Mouse (Mus musculus): ENCODE measurements at regions not wholly inside any gene's neighbourhood (a gene's known extent, or its start where the extent isn't known, plus 50 kb on each side); places are given as distances from the start of the nearest gene placed in this dataset.

DNA sequence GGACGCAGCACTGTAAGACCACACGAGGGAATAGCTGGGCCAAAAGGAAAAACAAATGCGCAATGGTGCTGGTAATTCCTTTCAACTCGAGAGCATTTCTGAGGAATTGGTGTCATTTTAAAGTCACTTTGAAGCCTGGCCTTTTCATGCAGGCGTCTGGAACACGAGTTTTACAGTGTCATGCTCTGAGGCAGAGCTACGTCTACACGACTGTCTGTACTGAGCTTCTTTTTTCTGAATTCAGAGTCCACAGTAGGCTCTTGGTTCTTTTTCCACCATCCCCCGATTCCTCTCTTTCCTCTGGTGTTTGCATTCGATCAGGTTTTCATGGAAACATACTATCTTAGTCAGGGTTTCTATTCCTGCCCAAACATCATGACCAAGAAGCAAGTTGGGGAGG is 83.2 kb downstream of the Uchl5 start:
- no peaks in the 10 kb centered on the region for H3K36me3 ChIP-seq (ENCODE audit: control insufficient read depth, insufficient read depth, low read length)
- no peaks in the 10 kb centered on the region for H3K27me3 ChIP-seq (ENCODE audit: control insufficient read depth, insufficient read depth, low read length)
- no peak for TF ChIP-seq POLR2A (IDR thresholded peaks at IDR 0.05; ENCODE audit: control insufficient read depth, extremely low read depth, insufficient read depth, low read length, poor library complexity)
- TF ChIP-seq CTCF (IDR thresholded peaks at IDR 0.05; ENCODE audit: borderline replicate concordance, control insufficient read depth, extremely low read depth, insufficient read depth, low read length, poor library complexity): no peak
- no peak overlapping the region for H3K27ac ChIP-seq (ENCODE audit: control insufficient read depth, insufficient read depth, low read length)
- WGBS: 93% methylated on average over 10 of the region's 10 CpGs
- H3K4me1 ChIP-seq (replicated peaks; ENCODE audit: control insufficient read depth, insufficient read depth, low read length): no peaks in the 10 kb centered on the region
- H3K4me3 ChIP-seq (ENCODE audit: control insufficient read depth, insufficient read depth, low read length): no peak overlapping the region
- no peak for DNase-seq

DNA sequence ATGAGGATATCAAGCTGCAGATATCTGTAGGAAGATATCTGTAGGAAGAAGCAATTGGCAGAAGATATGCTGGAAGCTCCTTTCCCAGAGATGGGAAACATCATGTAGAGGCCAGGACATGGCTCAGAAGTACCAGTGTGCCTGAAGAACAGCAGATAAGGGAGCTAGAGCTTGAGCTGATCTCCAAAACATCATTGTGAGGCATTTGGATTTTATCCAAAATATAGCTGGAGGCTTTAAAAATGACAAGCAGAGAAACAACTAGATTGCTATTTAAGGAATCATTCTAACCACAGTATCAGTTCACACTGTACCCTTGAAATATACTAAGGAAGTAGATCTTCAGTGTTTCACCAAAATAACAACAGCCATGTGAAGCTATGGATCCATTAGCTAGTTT is 81.5 kb downstream of the Uchl5 start:
- TF ChIP-seq CTCF (IDR thresholded peaks at IDR 0.05; ENCODE audit: borderline replicate concordance, control insufficient read depth, extremely low read depth, insufficient read depth, low read length, poor library complexity): no peak
- TF ChIP-seq POLR2A (IDR thresholded peaks at IDR 0.05; ENCODE audit: control insufficient read depth, extremely low read depth, insufficient read depth, low read length, poor library complexity): no peak
- H3K4me3 ChIP-seq (ENCODE audit: control insufficient read depth, insufficient read depth, low read length): no peak overlapping the region
- no peaks in the 10 kb centered on the region for H3K27me3 ChIP-seq (ENCODE audit: control insufficient read depth, insufficient read depth, low read length)
- H3K27ac ChIP-seq (ENCODE audit: control insufficient read depth, insufficient read depth, low read length): no peak overlapping the region
- H3K36me3 ChIP-seq (ENCODE audit: control insufficient read depth, insufficient read depth, low read length): no peaks in the 10 kb centered on the region
- no peaks in the 10 kb centered on the region for H3K4me1 ChIP-seq (replicated peaks; ENCODE audit: control insufficient read depth, insufficient read depth, low read length)
- DNase-seq: no peak
